Mouse (Mus musculus) stomach, postnatal 0 days (tissue): ENCODE data around the gene Rab21.

Experiments used
- CTCF ChIP-seq: IDR thresholded peaks from 2 replicates; pipeline ENCODE4 v1.5.1; 2016; ENCODE audit warnings: antibody characterized with exemption, low read depth, mild to moderate bottlenecking, moderate library complexity
- EP300 ChIP-seq: optimal IDR thresholded peaks from 2 replicates; pipeline ENCODE3; 2016; ENCODE audit warnings: antibody characterized with exemption

DNA sequence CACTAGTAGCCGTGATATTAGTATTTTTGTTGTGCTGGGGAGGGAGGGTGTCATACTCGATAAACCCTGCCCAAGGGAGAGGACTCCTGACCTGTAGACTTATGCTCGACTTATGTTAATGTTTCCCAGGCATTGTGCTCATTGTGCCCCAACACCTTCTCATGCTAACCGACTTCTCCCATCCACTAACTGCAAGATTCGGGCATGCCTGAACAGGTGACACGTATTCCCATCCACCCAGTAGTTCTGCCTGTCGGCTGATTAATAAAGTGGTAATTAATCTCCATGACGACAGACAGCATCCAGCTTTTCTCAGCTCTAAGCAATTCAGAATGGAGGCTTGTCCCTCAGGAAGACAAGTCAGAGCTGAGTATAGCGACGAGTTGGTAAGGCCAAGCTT is 33.6 kb upstream of the Rab21 start:
- no peak for TF ChIP-seq CTCF
- no peak for TF ChIP-seq EP300
